Mouse (Mus musculus): ENCODE measurements around the gene Smyd1.

DNA sequence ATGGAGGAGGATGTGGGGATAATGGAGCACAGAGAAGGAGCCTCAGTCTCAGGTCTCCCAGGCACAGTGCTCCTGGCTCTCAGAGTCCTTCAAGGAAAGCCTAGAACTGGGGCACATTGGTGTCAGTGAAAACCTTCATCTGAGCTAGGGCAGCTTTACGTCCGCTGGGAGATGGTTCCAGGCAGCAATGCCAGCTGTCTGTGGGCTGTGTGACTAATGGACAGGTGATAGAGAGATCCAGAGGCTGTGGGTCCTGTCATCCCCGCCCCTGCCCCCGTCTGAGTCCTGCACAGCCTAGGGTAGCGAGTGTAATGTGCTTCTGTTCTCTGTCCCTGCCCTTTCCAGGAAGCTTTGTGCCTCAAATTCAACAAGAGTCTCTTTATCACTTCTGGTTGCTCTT, 120.1 kb downstream of the Smyd1 start:
- no peak for TF ChIP-seq GATA1 (IDR thresholded peaks at IDR 0.05; ENCODE audit: low read length)
- no peak for TF ChIP-seq TAL1 (IDR thresholded peaks at IDR 0.05; ENCODE audit: low read length)
